Mouse (Mus musculus) adipocyte (in vitro differentiated cells): Measurements from ENCODE around the gene Tbc1d13.
A peak's percentile ranks its signal among the peaks of the same experiment; 100 is the strongest.

Source experiments
- DNase-seq: peaks from one replicate; pipeline ENCODE4 v3.0.0-alpha.2; 2016; ENCODE audit warnings: low spot score

Tbc1d13 gene

DNA sequence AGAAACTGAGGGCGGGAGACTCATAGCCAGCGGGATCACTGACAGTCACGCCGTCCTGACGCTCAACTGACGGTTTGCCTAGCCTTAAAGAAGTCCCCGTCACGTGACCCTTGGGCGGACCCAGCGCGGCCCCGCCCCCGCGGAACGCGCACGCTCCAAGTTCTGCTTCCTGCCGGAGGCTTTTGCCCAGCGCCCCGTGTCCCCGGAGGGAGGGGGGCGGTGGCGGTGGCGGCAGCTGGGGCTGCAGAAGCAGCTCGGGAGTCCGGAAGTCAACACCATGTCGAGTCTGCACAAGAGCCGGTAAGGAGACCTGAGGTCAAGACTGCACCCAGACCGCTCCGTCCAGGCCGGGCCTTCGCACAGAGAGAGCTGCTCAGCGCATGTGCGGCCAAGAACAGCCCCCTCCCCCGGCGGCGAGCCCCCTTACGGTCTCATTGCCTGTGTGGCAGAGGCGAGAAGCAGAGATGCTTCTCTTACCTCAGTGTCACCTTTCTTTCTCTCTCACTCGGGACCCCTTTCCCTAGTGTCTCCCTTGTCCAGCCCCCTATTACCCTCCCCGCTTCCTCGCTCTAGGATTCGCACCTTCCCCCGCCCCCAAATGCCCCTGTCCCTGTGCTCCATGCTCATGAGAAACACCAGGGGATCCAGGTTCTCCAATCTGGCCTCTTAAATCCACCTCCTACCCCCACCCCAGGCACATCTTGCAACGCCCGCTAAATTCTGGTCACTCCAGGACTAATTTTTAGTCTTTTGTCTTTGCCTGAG lies at the start of gene Tbc1d13:
Gene Tbc1d13, plus strand, starts transcription at position 134 of the 765 bp plus-strand sequence.
- DNase-seq: peak; percentile 94

DNA sequence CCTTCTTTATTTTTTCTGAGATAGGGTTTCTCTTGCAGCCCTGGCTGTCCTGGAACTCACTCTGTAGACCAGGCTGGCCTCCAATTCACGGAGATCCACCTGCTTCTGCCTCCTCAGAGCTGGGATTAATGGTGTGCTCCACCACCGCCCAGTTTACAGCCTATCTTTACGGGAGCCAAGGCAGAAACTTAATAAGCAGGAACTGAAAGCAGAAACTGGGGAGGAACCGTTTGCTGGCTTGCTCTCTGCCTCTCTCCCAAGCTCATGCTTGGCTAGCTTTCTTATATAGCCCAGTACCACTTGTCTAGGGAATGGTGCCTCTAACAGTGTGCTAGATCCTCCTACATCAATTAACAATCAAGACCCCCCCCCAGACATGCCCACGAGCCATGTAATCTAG lies 49.4 kb upstream of the Tbc1d13 start:
- no peak for DNase-seq

DNA sequence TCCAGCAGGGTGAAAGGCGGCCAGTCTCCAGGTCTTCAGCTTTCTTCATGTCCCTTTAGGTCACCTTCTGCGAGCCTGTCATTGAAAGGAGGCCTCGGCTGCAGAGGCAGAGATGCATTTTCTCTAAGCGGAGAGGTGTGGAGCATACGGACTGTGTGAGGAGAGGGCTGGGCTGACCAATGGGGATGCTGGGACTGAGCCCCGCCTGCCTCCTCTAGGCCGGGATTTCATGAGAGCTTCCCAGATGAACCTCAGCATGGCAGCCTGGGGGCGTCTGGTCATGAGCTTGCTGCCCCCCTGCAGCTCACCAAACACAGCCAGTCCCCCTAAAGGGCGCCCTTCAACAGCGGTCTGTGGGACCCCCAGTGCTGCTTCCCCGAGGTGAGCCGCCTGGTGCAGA lies 48.9 kb upstream of the Tbc1d13 start:
- no peak for DNase-seq

DNA sequence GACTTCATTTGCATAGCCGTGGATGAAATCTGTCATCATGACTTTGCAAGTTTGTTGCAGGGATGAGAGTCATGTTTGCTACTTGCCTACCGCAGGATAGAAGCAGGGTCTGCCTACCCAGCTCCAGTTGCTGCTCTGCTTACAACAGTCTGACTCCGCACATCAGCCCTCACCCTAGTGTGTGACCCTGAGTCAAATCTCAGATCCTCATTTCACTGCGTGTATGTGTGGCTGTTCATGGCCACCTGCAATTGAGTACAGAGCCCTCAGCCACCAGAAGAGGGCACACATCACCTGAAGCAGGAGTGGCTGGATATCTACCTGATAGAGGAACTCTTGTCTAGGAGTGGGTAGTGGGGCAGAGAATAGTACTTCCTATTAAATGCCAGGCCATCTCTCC lies 46.2 kb upstream of the Tbc1d13 start:
- DNase-seq: no peak

DNA sequence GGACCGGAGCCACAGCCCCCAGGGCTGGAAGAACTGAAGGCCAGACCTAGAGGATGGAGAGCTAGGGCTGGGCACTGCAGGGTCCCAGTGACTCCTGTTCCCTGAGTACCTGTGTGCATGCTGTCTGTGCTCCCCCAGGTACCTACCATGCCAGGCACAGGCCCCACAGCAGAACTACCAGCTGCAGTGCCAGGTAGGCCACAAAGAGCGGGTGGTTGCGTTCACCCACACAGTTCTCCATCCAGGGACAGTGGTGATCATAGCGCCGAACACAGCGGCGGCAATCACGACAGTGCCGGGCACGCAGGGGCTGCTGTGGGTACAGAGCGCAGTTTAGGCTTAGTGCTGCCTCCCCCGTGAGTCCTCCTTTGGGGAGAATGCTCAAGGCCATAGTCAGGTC lies 42.0 kb upstream of the Tbc1d13 start:
- no peak for DNase-seq

DNA sequence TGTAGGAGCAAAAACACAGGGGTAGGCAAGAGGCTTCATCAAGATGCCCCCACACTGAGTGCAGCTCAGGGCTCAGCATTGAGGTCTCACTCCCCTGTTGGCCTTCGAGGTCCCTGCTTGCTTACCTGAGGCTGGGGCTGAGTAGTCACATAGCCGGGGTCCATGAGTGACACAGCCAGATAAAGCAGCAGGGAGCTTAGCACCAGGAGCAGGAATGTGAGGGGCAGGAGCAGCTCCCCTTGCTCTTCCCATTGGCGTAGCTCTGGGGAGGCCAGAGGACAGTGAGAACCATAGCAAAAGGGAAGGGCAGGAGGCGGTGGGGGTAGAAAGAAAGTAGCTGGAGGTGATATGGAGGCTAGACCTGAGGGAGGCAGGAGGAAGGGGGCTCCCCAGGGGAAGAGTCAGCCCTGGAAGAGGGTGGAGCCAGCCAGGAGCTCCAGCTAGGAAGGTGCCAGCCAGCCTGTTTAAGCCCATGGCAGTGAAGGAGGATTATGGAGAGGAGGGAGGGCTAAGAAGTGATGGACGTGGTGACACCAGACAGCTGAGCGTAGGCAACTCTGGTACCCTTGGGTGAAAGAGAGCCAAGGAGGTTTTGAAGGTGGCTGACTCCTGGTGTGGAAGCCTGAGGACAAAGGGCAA lies 41.1 kb upstream of the Tbc1d13 start:
- DNase-seq: no peak

GRCm38 (mm10) chr2:30093471-30094207 lies 39.9 kb upstream of the Tbc1d13 start, which contains the start of gene Zdhhc12:
Gene Zdhhc12 (minus strand): TSS chr2:30093648.
- DNase-seq: peak; percentile 92

DNA sequence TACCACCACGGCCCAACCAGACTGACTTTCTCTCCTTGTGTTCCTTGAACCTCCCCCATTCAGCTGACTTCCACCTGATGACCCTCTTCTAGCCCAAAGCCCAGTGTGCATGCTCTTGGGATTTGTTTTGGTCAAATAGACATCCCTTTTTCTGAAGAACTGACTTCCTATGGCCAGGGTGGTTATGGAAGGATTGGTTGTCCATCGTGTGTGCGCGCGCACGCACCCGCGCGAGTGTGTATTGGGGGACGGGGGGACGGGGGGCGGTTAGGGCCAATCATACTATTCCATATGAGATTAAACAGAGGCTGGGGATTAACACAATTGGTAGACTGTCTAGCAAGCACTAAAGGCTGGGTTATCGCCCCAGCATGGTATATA lies 39.3 kb upstream of the Tbc1d13 start:
- no peak for DNase-seq

- peak; percentile 34 for DNase-seq
Observed at GRCm38 (mm10) chr2:30095882-30096527, 37.5 kb upstream of the Tbc1d13 start.

GRCm38 (mm10) chr2:30100214-30100613 lies 33.3 kb upstream of the Tbc1d13 start:
- no peak for DNase-seq

GRCm38 (mm10) chr2:30106364-30106763 lies 27.2 kb upstream of the Tbc1d13 start:
- peak; percentile 37 for DNase-seq

DNA sequence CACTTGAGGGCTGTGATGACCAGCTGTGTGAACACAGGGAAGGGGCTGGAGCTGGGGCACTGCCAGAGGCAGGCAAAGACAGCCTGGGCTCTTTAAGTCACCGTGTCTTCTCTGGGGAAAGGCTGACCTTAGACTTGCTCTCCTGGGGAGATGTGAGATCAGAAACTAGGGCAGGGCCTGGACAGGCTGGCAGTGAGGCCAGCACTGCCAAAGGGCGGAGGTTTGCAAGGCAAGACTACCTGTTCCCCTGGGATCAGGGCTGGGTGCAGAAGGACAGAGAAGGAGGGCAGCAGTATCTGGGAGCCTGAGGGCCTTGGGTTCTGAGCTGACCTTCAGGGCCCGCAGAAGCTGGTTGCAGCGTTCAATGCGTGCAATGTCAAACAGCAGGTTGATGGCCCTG lies 25.9 kb upstream of the Tbc1d13 start:
- no peak for DNase-seq

DNA sequence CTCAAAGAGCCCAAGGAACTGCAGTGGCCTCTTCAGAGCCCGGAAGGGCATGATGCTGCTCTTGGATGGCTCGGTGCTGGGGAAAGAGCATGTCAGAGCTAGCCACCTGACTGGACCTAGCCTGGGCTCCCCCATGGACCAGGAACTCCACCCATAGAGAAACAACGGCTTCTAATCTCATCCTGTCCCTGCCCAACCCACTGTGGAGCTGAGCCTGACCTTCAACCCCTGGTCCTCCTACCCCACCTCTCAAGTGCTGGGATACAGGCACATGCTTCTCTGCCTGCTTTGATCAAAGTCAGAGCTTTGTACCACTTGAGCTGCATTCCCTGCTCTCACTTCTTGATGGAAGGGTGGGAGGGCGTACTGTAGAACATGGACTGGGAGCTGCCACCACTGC lies 25.3 kb upstream of the Tbc1d13 start:
- no peak for DNase-seq

DNA sequence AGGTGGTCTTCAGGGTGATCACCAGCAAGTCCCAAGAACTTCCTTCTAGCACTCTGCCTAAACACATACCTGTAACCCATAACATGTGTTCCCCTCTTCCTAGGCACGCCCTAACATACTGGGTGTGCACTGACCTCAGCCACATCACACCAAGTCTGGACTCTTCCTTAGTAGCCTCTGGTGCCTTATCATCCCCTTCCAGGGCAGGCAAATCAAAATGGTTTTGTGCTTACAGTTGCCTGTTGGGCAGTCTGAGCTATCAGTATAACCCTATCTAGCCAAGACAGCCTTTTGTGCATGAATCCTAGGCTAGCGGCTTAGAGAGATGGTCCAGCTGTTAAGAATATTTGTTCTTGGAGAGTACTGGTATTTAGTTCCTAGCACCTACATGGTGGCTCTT lies 22.0 kb upstream of the Tbc1d13 start:
- DNase-seq: no peak

- no peak for DNase-seq
Observed at GRCm38 (mm10) chr2:30112564-30112963, 21.0 kb upstream of the Tbc1d13 start.

- DNase-seq: no peak
Observed at GRCm38 (mm10) chr2:30119641-30120051, 13.9 kb upstream of the Tbc1d13 start.

GRCm38 (mm10) chr2:30120269-30120668 lies 13.3 kb upstream of the Tbc1d13 start:
- no peak for DNase-seq

GRCm38 (mm10) chr2:30122766-30123165 lies 10.8 kb upstream of the Tbc1d13 start:
- DNase-seq: no peak

DNA sequence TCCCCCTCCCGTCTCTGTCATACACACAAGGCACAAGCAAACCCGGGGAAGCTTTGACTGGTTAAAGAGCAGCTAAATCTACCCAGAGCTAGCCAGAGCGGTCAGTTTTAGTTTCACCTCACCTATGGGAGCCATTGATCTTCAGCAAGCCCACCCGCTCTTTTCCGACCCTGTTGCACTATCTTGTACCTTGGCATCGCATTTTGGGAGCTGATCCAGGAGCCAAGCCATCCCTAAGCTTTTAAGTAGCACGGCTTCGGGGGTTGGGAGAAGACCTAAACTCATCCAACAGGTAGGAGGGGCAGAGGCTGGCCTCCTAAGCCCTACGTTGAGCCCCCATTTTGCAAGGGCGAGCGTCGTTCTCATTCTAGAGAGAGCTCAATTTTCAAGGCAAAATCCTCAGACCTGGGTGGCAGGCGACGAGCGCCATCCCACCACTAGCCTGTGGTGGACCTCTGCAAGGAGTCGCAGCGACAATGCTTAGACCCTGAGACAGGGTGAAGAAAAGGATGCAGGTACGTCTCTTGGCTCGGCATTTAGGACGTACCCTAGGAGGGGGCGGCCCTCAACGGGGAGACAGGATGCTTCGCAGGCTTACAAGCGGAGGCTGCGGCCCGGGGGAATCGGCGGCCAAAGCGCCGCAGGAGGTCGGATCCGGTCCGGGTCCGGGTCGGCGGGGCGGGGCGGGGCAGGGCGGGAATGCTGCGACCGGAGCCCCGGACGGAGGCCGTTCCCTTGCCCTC lies 9.6 kb upstream of the Tbc1d13 start:
- DNase-seq: peak; percentile 19

DNA sequence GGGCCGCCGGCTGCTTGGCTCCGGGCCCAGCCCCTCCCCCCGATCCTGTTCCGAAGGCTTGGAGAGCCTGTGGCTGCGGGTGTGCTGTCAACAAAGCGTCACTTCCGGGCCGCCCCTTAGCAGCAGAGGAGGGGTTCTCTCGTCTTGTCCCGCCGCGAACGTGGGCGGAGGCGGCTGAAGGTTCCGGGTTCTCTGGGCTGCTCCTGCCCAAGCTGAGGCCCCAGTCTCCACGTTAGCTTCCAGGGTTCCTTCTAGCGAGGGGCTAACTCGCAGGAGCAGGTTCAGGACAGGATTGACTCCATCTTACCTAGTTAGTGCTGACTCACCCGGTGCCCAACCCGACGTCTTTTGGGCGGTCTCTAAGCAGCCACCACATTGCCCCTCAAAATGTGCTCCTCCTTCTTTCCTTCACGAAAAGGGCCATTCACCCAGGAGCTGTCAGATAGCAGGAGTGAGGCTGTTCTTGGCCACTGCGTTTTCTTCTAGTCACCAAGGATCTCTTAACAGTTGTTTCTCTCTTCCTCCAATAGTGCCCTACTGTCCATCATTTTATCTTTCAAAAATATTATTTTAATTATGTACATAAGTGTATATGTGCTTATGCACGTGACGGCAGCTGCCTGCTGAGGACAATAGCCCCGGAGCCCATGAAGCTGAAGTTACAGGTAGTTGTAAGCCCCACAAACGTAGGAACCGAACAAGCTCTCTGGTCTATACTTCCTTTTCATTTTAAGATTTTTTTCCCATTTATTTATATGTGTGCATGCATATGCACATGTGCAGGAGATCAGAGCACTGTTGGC lies 8.9 kb upstream of the Tbc1d13 start, which contains the start of gene Zer1:
Gene Zer1, minus strand, starts transcription at position 114 of the 803 bp plus-strand sequence.
- peak; percentile 95 for DNase-seq

GRCm38 (mm10) chr2:30128789-30129188 lies 4.8 kb upstream of the Tbc1d13 start:
- peak; percentile 55 for DNase-seq
